Mouse (Mus musculus): ENCODE data around the gene Nrxn1. TPM values are rescaled to one million over a fixed set of nuclear protein-coding genes. Genes with fewer than 3 reads are reported as not detected.
"Not testable (repeated sequence)": the region's sequence is repeated elsewhere in the genome, so short reads cannot be mapped to it uniquely, and the experiment has no call there.

The Nrxn1 gene
- polyA plus RNA-seq, 1 experiment from 2014 or later, result 3.2 TPM

- H3K27ac ChIP-seq (replicated peaks; ENCODE audit: low read depth, low read length), result no peak overlapping the region
- no peaks in the 10 kb centered on the region for H3K36me3 ChIP-seq (ENCODE audit: control insufficient read depth, insufficient read depth, low read length)
- no peak overlapping the region for H3K4me2 ChIP-seq (ENCODE audit: low read depth, severe bottlenecking)
- DNase-seq (ENCODE audit: low spot score) (no peak), ATAC-seq (ENCODE audit: insufficient number of reproducible peaks, low FRiP score, low TSS enrichment, low read depth) (no peak)
- H3K9ac ChIP-seq (ENCODE audit: low read length), result no peak overlapping the region
- no peaks in the 10 kb centered on the region for H3K4me1 ChIP-seq (ENCODE audit: control insufficient read depth, insufficient read depth, low read length)
- WGBS, result 38% methylated on average over 4 of the region's 4 CpGs
- no peaks in the 10 kb centered on the region for H3K27me3 ChIP-seq (ENCODE audit: control insufficient read depth, insufficient read depth, low read length)
- no peak overlapping the region for H3K4me3 ChIP-seq (ENCODE audit: low read depth, low read length)
- H3K9me3 ChIP-seq (ENCODE audit: control insufficient read depth, low read length), result no peaks in the 10 kb centered on the region
Measured at GRCm38 (mm10) chr17:90543986-90544638, 548.8 kb downstream of the Nrxn1 start.

- Histone ChIP-seq H3K27me3 (ENCODE audit: control insufficient read depth, insufficient read depth, low read length) (no peaks in the 10 kb centered on the region), H3K4me1 (ENCODE audit: control insufficient read depth, insufficient read depth, low read length) (no peaks in the 10 kb centered on the region), H3K4me3 (ENCODE audit: low read depth, low read length) (no peak overlapping the region), H3K9ac (ENCODE audit: low read length) (no peak overlapping the region), H3K4me2 (ENCODE audit: low read depth, severe bottlenecking) (no peak overlapping the region), H3K27ac (replicated peaks; ENCODE audit: low read depth, low read length) (no peak overlapping the region), H3K9me3 (ENCODE audit: control insufficient read depth, low read length) (no peaks in the 10 kb centered on the region), H3K36me3 (ENCODE audit: control insufficient read depth, insufficient read depth, low read length) (no peaks in the 10 kb centered on the region)
- no peak for ATAC-seq (ENCODE audit: insufficient number of reproducible peaks, low FRiP score, low TSS enrichment, low read depth)
- WGBS, result 86% methylated on average over 2 of the region's 2 CpGs
- no peak for DNase-seq (ENCODE audit: low spot score)
Measured at GRCm38 (mm10) chr17:90531443-90531842, 561.4 kb downstream of the Nrxn1 start.

GRCm38 (mm10) chr17:90506026-90506425 is 586.8 kb downstream of the Nrxn1 start:
- Histone ChIP-seq H3K4me1 (ENCODE audit: control insufficient read depth, insufficient read depth, low read length) (no peaks in the 10 kb centered on the region), H3K4me3 (ENCODE audit: low read depth, low read length) (no peak overlapping the region), H3K9ac (ENCODE audit: low read length) (no peak overlapping the region), H3K9me3 (ENCODE audit: control insufficient read depth, low read length) (no peaks in the 10 kb centered on the region), H3K36me3 (ENCODE audit: control insufficient read depth, insufficient read depth, low read length) (no peaks in the 10 kb centered on the region), H3K4me2 (ENCODE audit: low read depth, severe bottlenecking) (no peak overlapping the region), H3K27me3 (ENCODE audit: control insufficient read depth, insufficient read depth, low read length) (no peaks in the 10 kb centered on the region), H3K27ac (replicated peaks; ENCODE audit: low read depth, low read length) (no peak overlapping the region)
- DNase-seq (ENCODE audit: low spot score) (no peak), ATAC-seq (ENCODE audit: insufficient number of reproducible peaks, low FRiP score, low TSS enrichment, low read depth) (no peak)
- 69% methylated on average over 2 of the region's 2 CpGs for WGBS

- H3K27me3 ChIP-seq (ENCODE audit: control insufficient read depth, insufficient read depth, low read length); H3K4me2 ChIP-seq (ENCODE audit: low read depth, severe bottlenecking); H3K9ac ChIP-seq (ENCODE audit: low read length); ATAC-seq (ENCODE audit: insufficient number of reproducible peaks, low FRiP score, low TSS enrichment, low read depth); H3K36me3 ChIP-seq (ENCODE audit: control insufficient read depth, insufficient read depth, low read length); H3K4me1 ChIP-seq (ENCODE audit: control insufficient read depth, insufficient read depth, low read length); H3K9me3 ChIP-seq (ENCODE audit: control insufficient read depth, low read length); H3K27ac ChIP-seq (replicated peaks; ENCODE audit: low read depth, low read length); H3K4me3 ChIP-seq (ENCODE audit: low read depth, low read length); DNase-seq (ENCODE audit: low spot score): not testable (repeated sequence)
- WGBS, result 67% methylated on average over 7 of the region's 7 CpGs
Measured at GRCm38 (mm10) chr17:90503999-90504398, 588.9 kb downstream of the Nrxn1 start.

- DNase-seq (ENCODE audit: low spot score) (peak; percentile 70), ATAC-seq (ENCODE audit: insufficient number of reproducible peaks, low FRiP score, low TSS enrichment, low read depth) (no peak)
- no peaks in the 10 kb centered on the region for H3K27me3 ChIP-seq (ENCODE audit: control insufficient read depth, insufficient read depth, low read length)
- no peaks in the 10 kb centered on the region for H3K36me3 ChIP-seq (ENCODE audit: control insufficient read depth, insufficient read depth, low read length)
- 61% methylated on average over 6 of the region's 6 CpGs for WGBS
- H3K4me2 ChIP-seq (ENCODE audit: low read depth, severe bottlenecking), result no peak overlapping the region
- H3K27ac ChIP-seq (replicated peaks; ENCODE audit: low read depth, low read length), result no peak overlapping the region
- H3K4me3 ChIP-seq (ENCODE audit: low read depth, low read length), result no peak overlapping the region
- no peaks in the 10 kb centered on the region for H3K9me3 ChIP-seq (ENCODE audit: control insufficient read depth, low read length)
- H3K9ac ChIP-seq (ENCODE audit: low read length), result no peak overlapping the region
- H3K4me1 ChIP-seq (ENCODE audit: control insufficient read depth, insufficient read depth, low read length), result no peaks in the 10 kb centered on the region
Measured at GRCm38 (mm10) chr17:90501023-90501675, 591.7 kb downstream of the Nrxn1 start.

- no peak overlapping the region for H3K9ac ChIP-seq (ENCODE audit: low read length)
- H3K9me3 ChIP-seq (ENCODE audit: control insufficient read depth, low read length), result no peaks in the 10 kb centered on the region
- no peak overlapping the region for H3K27ac ChIP-seq (replicated peaks; ENCODE audit: low read depth, low read length)
- no peak overlapping the region for H3K4me2 ChIP-seq (ENCODE audit: low read depth, severe bottlenecking)
- H3K4me1 ChIP-seq (ENCODE audit: control insufficient read depth, insufficient read depth, low read length), result no peaks in the 10 kb centered on the region
- ATAC-seq (ENCODE audit: insufficient number of reproducible peaks, low FRiP score, low TSS enrichment, low read depth), result no peak
- H3K36me3 ChIP-seq (ENCODE audit: control insufficient read depth, insufficient read depth, low read length), result no peaks in the 10 kb centered on the region
- no peaks in the 10 kb centered on the region for H3K27me3 ChIP-seq (ENCODE audit: control insufficient read depth, insufficient read depth, low read length)
- no peak for DNase-seq (ENCODE audit: low spot score)
- no peak overlapping the region for H3K4me3 ChIP-seq (ENCODE audit: low read depth, low read length)
Measured at GRCm38 (mm10) chr17:90479531-90480250, 613.2 kb downstream of the Nrxn1 start.

- ATAC-seq (ENCODE audit: insufficient number of reproducible peaks, low FRiP score, low TSS enrichment, low read depth) (no peak), DNase-seq (ENCODE audit: low spot score) (no peak)
- Histone ChIP-seq H3K27ac (replicated peaks; ENCODE audit: low read depth, low read length) (no peak overlapping the region), H3K9ac (ENCODE audit: low read length) (no peak overlapping the region), H3K4me1 (ENCODE audit: control insufficient read depth, insufficient read depth, low read length) (no peaks in the 10 kb centered on the region), H3K27me3 (ENCODE audit: control insufficient read depth, insufficient read depth, low read length) (peaks cover 23% of the 10 kb centered on the region), H3K4me2 (ENCODE audit: low read depth, severe bottlenecking) (no peak overlapping the region), H3K9me3 (ENCODE audit: control insufficient read depth, low read length) (no peaks in the 10 kb centered on the region), H3K4me3 (ENCODE audit: low read depth, low read length) (no peak overlapping the region), H3K36me3 (ENCODE audit: control insufficient read depth, insufficient read depth, low read length) (no peaks in the 10 kb centered on the region)
- WGBS, result 32% methylated on average over 5 of the region's 5 CpGs
Measured at GRCm38 (mm10) chr17:90456748-90457147, 636.1 kb downstream of the Nrxn1 start.

- no peak overlapping the region; the same call in 1 of the 2 replicates for H3K9ac ChIP-seq (ENCODE audit: low read length)
- H3K4me1 ChIP-seq (ENCODE audit: control insufficient read depth, insufficient read depth, low read length), result no peaks in the 10 kb centered on the region
- peaks cover 23% of the 10 kb centered on the region for H3K27me3 ChIP-seq (ENCODE audit: control insufficient read depth, insufficient read depth, low read length)
- DNase-seq (ENCODE audit: low spot score) (peak; percentile 66), ATAC-seq (ENCODE audit: insufficient number of reproducible peaks, low FRiP score, low TSS enrichment, low read depth) (peak; percentile 31; the same call in 1 of the 2 replicates)
- H3K27ac ChIP-seq (replicated peaks; ENCODE audit: low read depth, low read length), result no peak overlapping the region
- no peaks in the 10 kb centered on the region for H3K9me3 ChIP-seq (ENCODE audit: control insufficient read depth, low read length)
- under 1% methylated on average over 13 of the region's 13 CpGs for WGBS
- H3K36me3 ChIP-seq (ENCODE audit: control insufficient read depth, insufficient read depth, low read length), result no peaks in the 10 kb centered on the region
- H3K4me2 ChIP-seq (ENCODE audit: low read depth, severe bottlenecking), result peak overlapping the region; percentile 95
- peak overlapping the region; percentile 34 for H3K4me3 ChIP-seq (ENCODE audit: low read depth, low read length)
Measured at GRCm38 (mm10) chr17:90455904-90456303, 637.0 kb downstream of the Nrxn1 start.
